Mouse (Mus musculus) kidney, adult 11 months (tissue): Measurements from ENCODE around the gene Oca2.
A peak's percentile ranks its signal among the peaks of the same experiment; 100 is the strongest.

Experiments
- DNase-seq: peaks from one replicate; pipeline ENCODE4 v3.0.0; 2022

The Oca2 gene

DNA sequence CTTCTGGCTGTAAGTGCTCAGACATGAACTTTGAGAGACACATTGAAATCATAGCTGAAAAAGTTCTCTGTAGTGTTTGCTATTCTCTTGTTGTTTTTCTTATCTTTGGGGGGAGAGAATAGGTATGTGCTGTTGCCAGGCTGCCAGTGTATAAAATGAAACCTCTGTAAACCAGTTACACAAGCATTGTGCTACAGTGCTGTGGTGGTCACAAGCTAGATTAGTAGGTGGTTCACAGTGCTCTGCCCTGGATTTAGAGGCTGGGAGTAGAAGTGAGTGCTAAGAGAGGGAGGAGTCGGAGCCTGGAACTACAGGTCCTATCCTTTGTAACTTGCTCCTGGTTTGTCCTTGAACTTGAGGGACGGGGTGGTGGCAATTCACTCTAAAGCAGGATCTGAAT is 148.7 kb downstream of the Oca2 start:
- no peak for DNase-seq

DNA sequence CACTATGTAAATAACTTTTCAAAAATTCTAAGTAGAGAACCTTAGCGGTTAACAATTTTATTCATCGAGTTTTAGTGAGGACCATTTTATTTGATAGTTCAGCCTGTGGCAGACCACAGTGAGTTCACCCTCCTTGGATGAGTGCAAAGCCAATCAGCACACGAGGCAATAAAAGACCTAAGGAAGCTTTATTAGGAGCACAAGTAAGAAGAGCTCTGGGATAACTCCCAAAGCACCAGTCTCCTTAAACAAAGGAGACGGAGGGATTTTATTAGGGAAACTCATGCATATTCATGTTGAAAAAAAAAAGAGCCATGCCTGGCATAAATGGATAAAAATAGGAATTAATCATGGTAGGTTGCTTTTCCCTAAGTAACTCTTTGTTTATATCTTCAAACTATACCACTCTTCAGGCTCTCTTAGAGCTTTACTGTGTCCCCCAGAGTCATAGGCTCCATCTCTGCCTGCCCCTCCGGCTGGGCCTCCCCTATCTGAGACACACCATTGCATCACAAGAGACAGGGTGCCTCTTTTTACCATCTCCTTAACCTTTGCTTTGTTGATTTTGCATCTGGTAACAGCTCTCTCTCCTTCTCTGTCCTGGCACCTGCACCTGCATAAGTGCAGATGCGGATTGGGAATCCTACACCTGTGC is 178.7 kb downstream of the Oca2 start:
- no peak for DNase-seq

DNA sequence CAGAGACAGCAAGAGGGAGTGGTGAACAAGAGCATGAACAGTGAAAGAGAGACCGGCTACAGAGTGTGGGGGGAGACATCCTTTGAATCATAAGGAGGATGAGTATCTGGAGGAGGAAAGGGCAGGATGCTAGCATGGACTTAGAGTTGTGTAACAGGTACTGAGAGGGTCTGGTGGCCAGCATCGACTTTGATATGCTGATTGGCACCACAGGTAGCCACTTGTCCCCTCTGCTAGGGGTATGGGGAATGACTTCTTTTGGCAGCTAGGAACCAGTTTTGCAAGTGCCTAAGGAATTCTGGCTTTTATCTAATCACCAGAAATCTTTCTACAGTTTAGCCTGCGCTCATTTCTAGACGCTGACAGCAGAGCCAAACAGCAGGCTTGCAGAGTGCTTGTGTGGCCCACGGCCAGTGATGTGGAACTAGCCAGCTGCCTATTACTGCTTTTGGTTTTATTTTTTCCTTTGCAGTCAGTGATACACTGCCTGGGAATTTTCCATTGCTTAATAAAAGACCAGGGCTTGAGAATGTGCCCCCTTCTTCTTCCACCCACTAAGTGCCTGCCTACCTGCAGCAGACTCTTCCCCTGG is 179.8 kb downstream of the Oca2 start:
- DNase-seq = peak; percentile 21

DNA sequence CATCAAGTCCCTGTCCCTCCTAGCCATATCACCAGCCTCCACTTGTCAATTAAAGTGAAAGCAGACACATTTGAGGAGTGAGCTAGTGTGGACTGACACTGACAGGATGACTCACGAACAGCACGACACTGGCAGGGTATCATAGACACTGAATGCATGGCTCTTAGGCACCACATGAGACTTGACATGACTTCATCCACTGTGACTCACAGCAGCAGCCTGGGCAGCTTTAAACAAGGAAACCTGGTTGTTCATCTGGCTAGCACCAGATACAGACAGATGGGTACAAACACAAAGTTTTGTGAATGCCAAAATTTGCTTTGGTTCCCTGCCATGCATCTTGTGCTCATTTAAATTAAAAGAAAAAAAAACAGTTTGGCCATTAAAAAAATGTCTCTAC is 182.4 kb downstream of the Oca2 start:
- no peak for DNase-seq

DNA sequence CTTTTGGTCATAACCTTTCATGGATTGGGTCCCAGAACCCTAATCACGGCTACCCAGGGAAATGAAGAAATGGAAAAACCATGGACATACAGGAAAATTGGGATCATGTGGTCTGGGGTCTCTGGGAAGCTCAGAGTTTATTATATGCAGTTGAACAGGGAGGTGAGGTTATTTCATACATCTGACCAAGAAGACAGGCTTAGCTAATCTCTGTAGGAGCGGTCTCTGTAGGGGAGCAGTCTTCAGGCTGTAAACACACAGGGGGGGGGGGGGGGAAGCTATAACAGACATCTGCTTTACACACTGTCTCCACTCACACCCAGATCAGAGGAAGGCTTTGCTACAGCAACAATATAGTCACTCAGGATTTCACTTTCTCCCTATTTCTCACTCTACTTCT is 184.0 kb downstream of the Oca2 start:
- no peak for DNase-seq

DNA sequence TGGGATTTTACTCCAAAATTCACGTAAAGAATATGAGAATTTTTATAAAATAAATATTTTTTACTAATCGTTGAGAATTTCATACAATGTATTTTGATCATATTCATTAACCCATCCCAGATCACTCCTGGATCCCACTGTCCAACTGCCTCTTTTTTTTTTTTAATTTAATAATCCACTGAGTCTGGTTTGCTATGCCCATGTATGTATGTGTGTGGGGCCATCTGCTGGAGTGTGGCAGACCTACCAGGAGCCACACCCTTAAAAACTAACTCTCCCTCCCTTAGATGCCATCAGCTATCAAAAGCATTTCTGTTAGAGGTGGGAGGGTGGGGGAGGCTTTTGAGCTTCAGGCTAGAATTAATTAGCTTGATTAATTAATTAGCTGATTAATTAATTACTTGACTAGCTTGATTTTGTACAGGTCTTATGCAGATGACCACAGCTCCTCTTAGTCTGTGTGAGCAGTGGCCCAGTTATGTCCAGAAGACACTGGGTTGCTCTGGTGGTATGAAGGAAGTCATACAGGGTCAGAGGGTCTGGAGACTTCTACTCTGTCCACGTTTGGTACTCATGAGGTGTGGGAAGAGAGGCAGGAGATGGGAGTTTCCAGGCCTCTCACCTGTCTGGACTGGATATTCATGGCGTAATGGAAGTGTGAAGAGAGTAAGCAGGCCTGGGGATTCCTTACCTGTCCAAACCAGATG is 221.4 kb downstream of the Oca2 start:
- no peak for DNase-seq

DNA sequence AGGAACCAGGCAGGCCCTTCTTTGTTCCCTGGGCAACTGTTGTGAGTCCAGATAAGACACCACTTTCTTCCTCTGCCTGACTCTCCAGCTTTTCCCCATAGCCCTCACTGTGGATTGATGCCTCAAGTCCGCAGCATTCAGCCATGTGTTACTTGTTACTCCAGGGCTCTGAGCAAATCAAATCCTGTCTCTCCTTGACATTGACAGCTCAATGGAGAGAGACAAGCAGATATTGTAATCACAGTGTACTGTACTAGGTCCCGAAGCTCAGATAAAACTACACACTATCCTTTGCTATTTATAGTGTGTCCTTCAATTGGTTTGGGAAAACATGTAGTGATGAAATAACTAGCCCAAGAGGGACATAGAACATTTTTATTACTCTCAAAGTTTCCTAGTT is 258.7 kb downstream of the Oca2 start:
- no peak for DNase-seq

DNA sequence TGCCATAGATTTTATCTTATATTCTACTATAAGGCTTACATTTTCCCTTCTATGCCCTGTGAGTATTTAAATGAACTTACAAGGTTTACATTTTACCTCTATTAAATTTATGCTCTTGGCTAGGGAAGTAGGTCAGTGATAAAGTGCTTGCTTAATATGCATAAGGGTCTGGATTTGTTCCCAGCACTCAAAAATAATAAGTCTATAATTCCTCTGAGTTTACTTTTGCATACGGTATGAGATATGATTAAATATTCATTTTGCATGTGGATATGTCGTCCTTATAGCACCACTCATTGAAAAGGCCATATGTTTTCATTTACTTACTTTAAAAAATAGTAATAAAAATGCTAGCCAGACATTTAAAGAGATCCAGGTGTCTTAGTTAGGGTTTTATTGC is 259.8 kb downstream of the Oca2 start:
- DNase-seq = no peak

DNA sequence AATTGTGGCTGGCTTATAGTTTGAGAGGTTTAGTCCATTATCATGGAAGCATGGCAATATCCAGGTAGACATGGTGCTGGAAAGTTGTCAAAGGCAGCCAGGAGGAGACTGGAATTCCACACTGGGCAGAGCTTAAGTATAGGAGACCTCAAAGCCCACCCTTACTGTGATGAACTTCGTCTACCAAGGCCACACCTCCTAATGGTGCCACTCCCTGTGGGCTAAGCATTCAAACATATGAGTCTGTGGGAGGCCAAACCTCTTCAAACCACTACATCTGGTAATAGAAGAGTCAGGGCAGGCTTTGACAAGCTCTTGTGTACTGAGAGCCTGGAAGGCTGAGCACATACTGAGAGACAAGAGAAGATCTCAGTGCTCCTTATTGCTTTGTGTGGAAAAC is 260.2 kb downstream of the Oca2 start:
- no peak for DNase-seq

DNA sequence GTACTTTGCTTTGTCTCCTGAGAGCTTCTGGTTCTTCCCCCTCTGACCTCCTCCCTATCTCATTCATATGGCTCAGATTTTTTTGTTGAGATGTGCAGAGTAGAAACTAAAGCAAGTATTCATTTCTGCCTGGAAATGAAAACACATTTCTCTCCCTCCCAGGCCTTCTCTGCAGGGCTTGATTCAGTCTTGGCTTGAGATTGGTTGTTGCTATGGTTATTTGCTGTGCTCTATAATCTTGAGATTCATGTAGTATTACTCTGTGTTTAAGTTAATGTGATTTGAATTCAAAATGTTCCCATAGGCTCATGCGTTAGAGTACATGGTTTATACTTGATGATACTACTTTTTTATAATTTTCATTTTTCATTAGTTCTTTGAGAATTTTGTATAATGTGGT is 260.9 kb downstream of the Oca2 start:
- DNase-seq = no peak

DNA sequence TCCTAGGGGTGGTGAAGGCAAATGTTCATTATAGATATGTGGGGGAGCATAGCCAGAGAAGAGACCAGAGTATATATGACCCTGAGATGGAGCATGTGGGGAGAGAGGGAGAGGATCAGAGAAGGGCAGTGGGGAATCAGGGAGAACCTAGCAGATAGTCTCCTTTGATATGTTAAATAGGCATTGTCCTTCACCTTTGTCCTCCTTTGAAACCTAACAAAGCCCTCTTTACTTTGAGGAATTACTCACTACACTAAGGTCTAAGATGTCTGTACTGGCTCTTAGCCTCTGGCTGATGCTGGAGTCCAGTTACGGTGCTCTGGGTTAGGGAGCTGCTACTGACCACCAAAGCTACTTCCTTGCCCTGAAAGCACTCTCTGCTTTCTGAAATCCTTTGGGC is 279.0 kb downstream of the Oca2 start:
- DNase-seq = no peak

DNA sequence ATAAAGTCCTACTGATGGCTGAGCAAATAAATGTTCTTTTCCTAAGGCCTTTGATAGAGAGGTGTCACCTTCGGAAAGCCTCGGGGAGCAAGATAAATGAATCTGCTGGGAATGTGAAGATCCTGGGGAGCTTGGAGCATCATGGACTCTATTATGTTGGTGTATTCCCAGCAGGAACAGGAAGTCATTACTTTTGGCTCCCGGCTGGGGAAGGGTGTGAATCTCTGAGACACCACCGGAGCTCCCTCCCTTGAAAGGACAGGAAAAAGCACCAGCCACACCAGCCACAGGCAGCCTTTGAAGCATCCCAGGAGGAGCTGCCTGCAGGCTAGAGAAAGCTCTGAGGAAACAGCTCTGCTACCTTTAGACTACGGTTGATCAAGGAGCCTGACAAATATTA is 280.2 kb downstream of the Oca2 start:
- DNase-seq = no peak

DNA sequence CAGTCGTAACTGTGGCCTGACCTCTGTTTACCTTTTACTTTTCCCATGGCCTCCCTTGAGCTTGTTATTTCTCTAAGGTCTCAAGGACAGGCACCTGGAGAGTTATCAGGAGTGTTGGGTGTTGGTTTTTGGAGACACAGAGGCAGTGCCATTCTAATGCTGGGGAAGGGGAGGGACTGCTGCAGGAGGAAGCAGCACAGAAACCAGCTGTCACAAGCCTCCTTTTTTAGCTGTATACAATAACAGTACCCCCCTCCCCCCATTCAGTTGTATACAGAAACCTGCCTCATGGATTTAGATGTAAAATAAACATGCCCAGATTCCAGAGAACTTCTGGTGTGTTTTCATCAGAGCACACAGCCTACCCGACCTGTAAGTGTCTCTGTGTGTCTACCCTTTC is 295.3 kb downstream of the Oca2 start:
- DNase-seq = no peak

DNA sequence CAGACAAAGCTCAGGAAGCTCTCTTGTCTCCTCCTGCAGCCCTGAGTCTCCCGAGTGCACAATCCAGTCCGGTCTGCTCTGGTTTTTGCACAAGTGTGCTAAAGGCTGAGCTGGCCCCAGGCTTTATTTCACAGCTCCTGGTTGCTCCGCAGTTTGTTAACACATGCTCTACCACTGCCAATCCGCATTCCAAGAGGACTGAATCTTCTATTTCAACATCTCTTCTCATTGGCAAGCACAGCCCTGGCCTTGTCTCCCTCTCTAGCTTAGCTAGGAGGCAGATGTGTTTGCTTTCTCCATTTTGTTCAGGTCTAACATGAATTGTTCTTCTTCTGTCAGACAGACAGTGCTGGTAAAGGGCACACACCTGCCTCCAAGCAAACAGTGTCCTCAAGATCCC is 309.7 kb downstream of the Oca2 start:
- no peak for DNase-seq

DNA sequence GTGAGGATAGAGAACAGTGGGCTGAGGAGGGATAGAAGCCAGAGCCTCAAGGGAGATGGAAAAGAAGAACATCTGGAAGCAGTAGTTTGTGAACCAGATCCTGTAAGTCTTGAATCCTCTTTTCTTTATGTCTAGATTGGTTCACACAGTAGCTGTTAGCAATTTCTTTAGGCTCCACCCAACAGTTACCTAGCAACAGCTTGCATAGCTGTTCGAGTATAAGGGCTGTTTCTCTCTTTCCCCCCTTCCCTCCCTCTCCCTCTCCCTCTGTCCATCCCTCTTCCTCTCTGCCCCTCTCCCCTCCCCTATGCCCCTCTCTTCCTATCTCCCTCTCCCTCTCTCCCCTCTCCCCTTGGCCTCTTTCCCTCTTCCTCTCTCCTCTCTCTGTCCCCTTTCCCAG is 312.2 kb downstream of the Oca2 start:
- DNase-seq = no peak
